Mouse (Mus musculus): ENCODE measurements around the gene Tbr1. TPM values are rescaled to one million over a fixed set of nuclear protein-coding genes. Genes with fewer than 3 reads are reported as not detected.
A peak's percentile ranks its signal among the peaks of the same experiment; 100 is the strongest.

The Tbr1 gene
- polyA plus RNA-seq (2015; fragmentation: Nextera tagmentation; extraction: Ambion mirVana), result not detected in 2 replicates

DNA sequence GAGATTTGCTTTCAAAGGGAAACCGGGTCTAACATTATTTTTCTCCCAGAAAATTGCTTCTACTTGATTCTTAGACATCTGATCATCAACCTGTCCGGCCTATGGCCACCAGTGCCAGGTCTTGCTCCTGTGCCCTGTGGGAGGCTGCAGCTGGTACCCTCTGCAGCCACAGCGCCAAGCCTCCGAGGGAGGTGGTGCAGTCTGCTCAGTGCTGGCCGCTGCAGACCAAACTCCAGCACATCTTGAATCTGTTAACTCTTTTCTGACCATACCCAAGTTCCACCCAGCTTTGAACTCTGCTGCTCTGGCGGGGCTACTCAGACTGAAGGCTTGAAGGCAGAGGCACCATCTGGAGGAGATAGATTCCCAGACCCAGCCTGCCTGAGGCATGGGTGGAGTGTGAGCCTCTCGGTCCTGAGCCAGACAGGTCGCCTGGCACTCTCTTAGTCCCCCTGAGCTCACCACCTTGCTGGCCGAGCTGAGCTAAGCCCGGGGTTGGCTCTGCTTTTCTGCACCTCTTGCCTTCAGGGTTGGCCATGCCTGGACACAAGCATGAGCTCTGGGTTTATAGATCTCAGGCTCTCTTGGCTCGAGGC is at the start of gene Tbr1:
Gene Tbr1, plus strand, starts transcription at position 275 of the 596 bp plus-strand sequence.
- Histone ChIP-seq H3K9me3 (ENCODE audit: control insufficient read depth) (no peaks in the 10 kb centered on the region), H3K27ac (ENCODE audit: low read depth, low read length) (no peak within 1 kb of the TSS), H3K36me3 (ENCODE audit: control insufficient read depth, insufficient read depth) (no peaks in the 10 kb centered on the region), H3K4me1 (replicated peaks; ENCODE audit: control insufficient read depth, insufficient read depth, low read length) (0 out of 2 replicates have a peak, but pooled peaks cover 4% of the 10 kb centered on the region), H3K9ac (ENCODE audit: low read depth, low read length) (no peak within 1 kb of the TSS), H3K4me2 (replicated peaks; ENCODE audit: low read depth) (no peak within 1 kb of the TSS; the same call in 1 of the 2 replicates), H3K27me3 (replicated peaks; ENCODE audit: control insufficient read depth, insufficient read depth, low read length) (peaks cover 49% of the 10 kb centered on the region), H3K4me3 (ENCODE audit: low read depth, low read length) (0 out of 2 replicates have a peak within 1 kb of the TSS, but pooled peaks have one; percentile 20)
- no peak for ATAC-seq
- TF ChIP-seq CTCF (IDR thresholded peaks at IDR 0.05; ENCODE audit: low read depth), result no peak
- WGBS, result 29% methylated on average over 11 of the region's 11 CpGs

GRCm38 (mm10) chr2:61754989-61755388 is 47.7 kb upstream of the Tbr1 start:
- no peak for ATAC-seq

DNA sequence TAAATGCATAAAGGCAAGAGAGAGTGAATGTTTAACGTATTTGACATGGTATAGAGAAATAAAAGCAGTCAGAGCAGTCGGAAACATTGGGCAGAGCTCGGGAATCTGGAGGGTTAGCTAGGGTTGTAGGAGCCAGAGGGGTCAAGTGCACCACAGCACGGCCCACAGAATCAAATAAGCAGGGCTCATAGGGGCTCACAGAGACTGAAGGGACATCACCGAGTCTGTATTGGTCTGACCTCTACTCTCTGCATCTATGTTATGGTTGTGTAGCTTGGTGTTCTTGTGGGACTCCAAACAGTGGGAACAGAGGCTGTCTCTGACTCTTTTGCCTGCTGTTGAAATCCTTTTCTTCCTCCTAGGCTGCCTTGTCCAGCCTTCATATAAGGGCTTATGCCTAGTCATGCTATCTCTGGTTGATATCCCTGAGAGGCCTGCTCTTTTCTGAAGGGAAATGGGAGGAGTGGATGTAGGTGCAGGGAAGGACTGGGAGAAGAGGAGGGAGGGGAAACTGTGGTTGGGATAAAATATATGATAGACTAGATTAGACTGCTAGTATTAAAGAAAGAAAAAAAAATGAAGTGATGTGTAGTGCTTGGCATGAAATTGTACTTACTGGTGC is 43.4 kb upstream of the Tbr1 start:
- Histone ChIP-seq H3K4me2 (replicated peaks; ENCODE audit: low read depth) (no peak overlapping the region), H3K36me3 (ENCODE audit: control insufficient read depth, insufficient read depth) (no peaks in the 10 kb centered on the region; the same call in 1 of the 2 replicates), H3K9ac (ENCODE audit: low read depth, low read length) (no peak overlapping the region), H3K4me1 (replicated peaks; ENCODE audit: control insufficient read depth, insufficient read depth, low read length) (no peaks in the 10 kb centered on the region), H3K27me3 (replicated peaks; ENCODE audit: control insufficient read depth, insufficient read depth, low read length) (no peaks in the 10 kb centered on the region), H3K27ac (ENCODE audit: low read depth, low read length) (no peak overlapping the region), H3K4me3 (ENCODE audit: low read depth, low read length) (no peak overlapping the region), H3K9me3 (ENCODE audit: control insufficient read depth) (no peaks in the 10 kb centered on the region)
- no peak for TF ChIP-seq CTCF (IDR thresholded peaks at IDR 0.05; ENCODE audit: low read depth)
- WGBS, result 86% methylated on average over 5 of the region's 5 CpGs
- no peak for ATAC-seq

More at GRCm38 (mm10) chr2:61754989-61755388, 47.7 kb upstream of the Tbr1 start:
- no peak overlapping the region for H3K27ac ChIP-seq (ENCODE audit: low read depth, low read length)
- TF ChIP-seq CTCF (IDR thresholded peaks at IDR 0.05; ENCODE audit: low read depth), result no peak
- no peaks in the 10 kb centered on the region for H3K27me3 ChIP-seq (replicated peaks; ENCODE audit: control insufficient read depth, insufficient read depth, low read length)
- H3K4me3 ChIP-seq (ENCODE audit: low read depth, low read length), result no peak overlapping the region
- H3K9me3 ChIP-seq (ENCODE audit: control insufficient read depth), result no peaks in the 10 kb centered on the region
- H3K4me1 ChIP-seq (replicated peaks; ENCODE audit: control insufficient read depth, insufficient read depth, low read length), result no peaks in the 10 kb centered on the region
- H3K36me3 ChIP-seq (ENCODE audit: control insufficient read depth, insufficient read depth), result no peaks in the 10 kb centered on the region
- no peak overlapping the region for H3K4me2 ChIP-seq (replicated peaks; ENCODE audit: low read depth)
- no peak overlapping the region for H3K9ac ChIP-seq (ENCODE audit: low read depth, low read length)

GRCm38 (mm10) chr2:61760044-61760443 is 42.7 kb upstream of the Tbr1 start:
- 78% methylated on average over 3 of the region's 3 CpGs for WGBS

GRCm38 (mm10) chr2:61764470-61765105 is 38.1 kb upstream of the Tbr1 start:
- 85% methylated on average over 6 of the region's 6 CpGs for WGBS
- ATAC-seq, result no peak

More at GRCm38 (mm10) chr2:61760044-61760443, 42.7 kb upstream of the Tbr1 start:
- no peak overlapping the region for H3K4me3 ChIP-seq (ENCODE audit: low read depth, low read length)
- no peak overlapping the region for H3K4me2 ChIP-seq (replicated peaks; ENCODE audit: low read depth)
- no peak overlapping the region for H3K27ac ChIP-seq (ENCODE audit: low read depth, low read length)
- H3K9ac ChIP-seq (ENCODE audit: low read depth, low read length), result no peak overlapping the region
- H3K36me3 ChIP-seq (ENCODE audit: control insufficient read depth, insufficient read depth), result no peaks in the 10 kb centered on the region; the same call in 1 of the 2 replicates
- H3K9me3 ChIP-seq (ENCODE audit: control insufficient read depth), result no peaks in the 10 kb centered on the region
- H3K27me3 ChIP-seq (replicated peaks; ENCODE audit: control insufficient read depth, insufficient read depth, low read length), result no peaks in the 10 kb centered on the region
- no peak for ATAC-seq
- no peaks in the 10 kb centered on the region for H3K4me1 ChIP-seq (replicated peaks; ENCODE audit: control insufficient read depth, insufficient read depth, low read length)
- no peak for TF ChIP-seq CTCF (IDR thresholded peaks at IDR 0.05; ENCODE audit: low read depth)

DNA sequence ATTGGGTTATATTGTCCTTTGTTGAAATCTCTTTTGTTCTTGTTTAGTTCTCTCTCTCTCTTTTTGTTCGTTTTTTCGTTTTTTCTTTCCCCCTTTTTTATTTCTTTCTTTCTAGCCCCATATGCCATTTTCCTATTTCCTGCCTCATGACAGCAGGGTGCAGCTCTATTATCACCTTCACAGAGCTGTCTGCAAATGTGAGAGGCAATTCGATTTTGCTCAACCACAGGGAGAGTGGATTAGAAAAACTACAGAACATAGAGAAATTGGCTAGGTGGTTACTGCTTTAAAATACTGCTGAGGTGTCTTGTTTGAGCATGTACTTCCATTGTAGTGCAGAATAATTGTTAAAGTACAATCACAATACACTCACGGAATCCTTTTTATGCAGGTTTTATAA is 37.2 kb upstream of the Tbr1 start:
- no peak for ATAC-seq
- no peak overlapping the region for H3K4me2 ChIP-seq (replicated peaks; ENCODE audit: low read depth)
- no peaks in the 10 kb centered on the region; the same call in 1 of the 2 replicates for H3K36me3 ChIP-seq (ENCODE audit: control insufficient read depth, insufficient read depth)
- no peak overlapping the region for H3K4me3 ChIP-seq (ENCODE audit: low read depth, low read length)
- TF ChIP-seq CTCF (IDR thresholded peaks at IDR 0.05; ENCODE audit: low read depth), result no peak
- H3K9ac ChIP-seq (ENCODE audit: low read depth, low read length), result no peak overlapping the region
- H3K27ac ChIP-seq (ENCODE audit: low read depth, low read length), result no peak overlapping the region
- no peaks in the 10 kb centered on the region for H3K9me3 ChIP-seq (ENCODE audit: control insufficient read depth)
- 82% methylated on average over 4 of the region's 4 CpGs for WGBS
- no peaks in the 10 kb centered on the region for H3K4me1 ChIP-seq (replicated peaks; ENCODE audit: control insufficient read depth, insufficient read depth, low read length)
- no peaks in the 10 kb centered on the region for H3K27me3 ChIP-seq (replicated peaks; ENCODE audit: control insufficient read depth, insufficient read depth, low read length)

More at GRCm38 (mm10) chr2:61764470-61765105, 38.1 kb upstream of the Tbr1 start:
- no peaks in the 10 kb centered on the region for H3K9me3 ChIP-seq (ENCODE audit: control insufficient read depth)
- H3K4me2 ChIP-seq (replicated peaks; ENCODE audit: low read depth), result no peak overlapping the region
- H3K4me3 ChIP-seq (ENCODE audit: low read depth, low read length), result no peak overlapping the region
- H3K4me1 ChIP-seq (replicated peaks; ENCODE audit: control insufficient read depth, insufficient read depth, low read length), result no peaks in the 10 kb centered on the region
- no peak overlapping the region; the same call in 1 of the 2 replicates for H3K27ac ChIP-seq (ENCODE audit: low read depth, low read length)
- no peaks in the 10 kb centered on the region for H3K27me3 ChIP-seq (replicated peaks; ENCODE audit: control insufficient read depth, insufficient read depth, low read length)
- no peak overlapping the region for H3K9ac ChIP-seq (ENCODE audit: low read depth, low read length)
- no peaks in the 10 kb centered on the region; the same call in 1 of the 2 replicates for H3K36me3 ChIP-seq (ENCODE audit: control insufficient read depth, insufficient read depth)
- TF ChIP-seq CTCF (IDR thresholded peaks at IDR 0.05; ENCODE audit: low read depth), result no peak

Measured in intestine, postnatal 0 days (tissue).